Mouse (Mus musculus) megakaryocyte-erythroid progenitor cell, adult 5-6 weeks (primary cell): Measurements from ENCODE around the gene Camk1d. TPM values are rescaled to one million over a fixed set of nuclear protein-coding genes. Genes with fewer than 3 reads are reported as not detected.

Experiments used
- ATAC-seq: replicated peaks from 2 replicates; pipeline ENCODE4 v1.8.0; 2016; ENCODE audit warnings: mild to moderate bottlenecking, inconsistent platforms; ENCODE audit not compliant: severe bottlenecking, poor library complexity, low FRiP score, low TSS enrichment
- total RNA-seq, 2 experiments: library from RNA; stranded (forward) in 1 of 2; stranded (reverse) in 1 of 2; fragments of 200-1000, 215-1000 nt in 1 of 2; fragments of >200 nt in 1 of 2; fragmentation: Nextera tagmentation in 1 of 2; gene quantifications; 2 replicates each; pipeline ENCODE4 v1.2.3; 2014 to 2017

Camk1d gene
- total RNA-seq, 2 experiments from 2014 or later, result 3.7 to 3.9 TPM

DNA sequence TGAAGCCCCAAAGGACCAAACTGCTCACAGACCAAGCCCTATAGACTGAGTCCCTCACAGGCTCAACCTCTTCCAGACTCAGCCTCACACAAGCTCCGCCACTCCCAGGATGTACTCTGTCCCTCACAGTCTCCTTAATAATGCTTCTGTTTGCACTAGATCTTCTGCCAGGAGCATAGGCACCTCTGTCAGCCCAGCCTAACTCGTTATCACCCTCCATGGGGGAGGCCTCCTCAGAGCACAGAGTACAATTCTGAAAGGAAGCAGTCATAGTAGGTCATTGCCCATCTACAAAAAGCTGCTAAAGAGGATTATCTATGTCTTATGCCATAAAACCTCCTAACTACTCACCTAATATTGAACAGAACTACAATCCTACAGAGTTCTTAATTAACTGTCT lies 276.6 kb downstream of the Camk1d start:
- no peak for ATAC-seq

- ATAC-seq, result no peak
Measured at GRCm38 (mm10) chr2:5435587-5436253, 278.6 kb downstream of the Camk1d start.

DNA sequence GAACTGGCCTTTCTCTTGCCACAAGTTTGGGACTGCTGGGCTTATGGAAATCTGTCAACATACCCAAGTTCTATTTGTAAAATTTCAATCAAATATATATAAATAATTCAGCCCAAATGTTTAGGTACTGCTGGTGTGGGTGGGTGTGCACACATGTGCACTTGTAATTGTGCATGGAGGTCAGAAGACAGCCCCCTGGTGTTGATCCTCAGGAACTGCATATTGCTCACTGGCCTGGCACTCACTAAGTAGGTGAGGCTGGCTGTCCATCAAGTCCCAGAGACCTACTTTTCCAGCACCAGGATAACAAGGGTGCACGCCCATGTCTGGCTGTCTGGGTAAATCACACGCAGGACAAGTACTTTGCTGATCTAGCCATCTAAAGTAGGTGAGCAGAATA lies 283.0 kb downstream of the Camk1d start:
- ATAC-seq, result peak; percentile 92

DNA sequence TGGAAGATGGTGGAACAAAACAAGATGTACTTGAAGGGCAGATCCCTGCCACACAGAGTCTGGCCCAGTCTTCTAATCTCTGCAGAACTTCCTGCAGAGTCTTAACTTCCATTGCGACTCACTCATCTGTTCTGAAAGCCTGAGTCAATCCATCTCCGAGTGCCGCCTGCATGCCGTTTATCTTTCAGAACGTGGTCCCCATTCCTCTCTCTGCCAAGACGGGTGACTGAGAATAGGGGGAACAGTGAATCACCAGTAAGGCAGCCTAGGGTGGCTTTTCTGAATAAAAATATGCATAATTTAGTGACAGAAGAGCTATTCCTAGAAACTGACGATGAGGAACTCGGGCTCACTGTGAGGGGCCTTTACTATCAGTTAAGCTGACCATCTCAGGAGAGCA lies 284.4 kb downstream of the Camk1d start:
- ATAC-seq, result no peak

DNA sequence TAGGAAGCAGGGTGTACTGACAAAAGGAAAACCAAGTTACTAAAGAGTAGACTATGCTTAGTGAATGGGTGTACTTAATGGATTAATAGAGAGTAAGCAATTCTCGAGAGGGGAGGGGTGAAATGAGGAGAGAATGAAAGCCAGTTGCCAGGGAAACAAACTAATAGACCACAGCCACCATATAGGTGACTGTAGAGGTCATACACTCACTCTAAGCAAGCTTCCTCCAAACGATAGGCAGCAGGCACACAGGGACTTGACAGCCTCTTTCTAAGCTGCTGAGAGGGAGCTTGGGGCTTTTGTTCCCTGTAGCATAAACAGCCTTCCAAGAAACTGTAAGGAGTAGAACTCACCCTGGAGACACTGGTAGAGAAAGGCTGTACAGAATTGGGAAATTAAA lies 288.2 kb downstream of the Camk1d start:
- no peak for ATAC-seq

GRCm38 (mm10) chr2:5425612-5426011 lies 288.7 kb downstream of the Camk1d start:
- ATAC-seq, result no peak

DNA sequence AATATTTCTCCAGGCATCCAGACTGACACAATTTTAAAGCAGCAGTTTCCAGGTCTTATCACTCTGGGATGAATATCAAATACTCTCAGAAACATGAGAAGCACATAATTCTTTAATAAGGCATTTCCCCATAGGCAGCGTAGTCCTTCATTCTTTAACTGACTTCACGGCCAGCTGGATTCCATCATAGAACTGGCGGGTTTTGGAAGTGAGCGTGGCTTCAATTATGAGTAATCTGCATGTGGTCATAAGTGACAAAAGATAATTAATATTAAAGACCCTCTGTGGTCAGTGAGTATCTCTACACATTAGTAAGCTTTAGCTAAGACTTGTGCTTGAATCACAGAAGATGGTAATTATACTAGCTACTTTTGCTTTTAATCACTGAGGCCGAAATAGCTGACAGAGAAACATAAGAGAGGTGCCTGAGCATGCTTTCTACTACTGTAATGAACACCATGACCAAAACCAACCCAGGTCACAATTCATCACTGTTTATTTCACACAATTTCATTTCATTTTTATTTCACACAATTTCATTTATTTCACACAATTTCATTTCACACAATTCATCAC lies 293.6 kb downstream of the Camk1d start:
- ATAC-seq, result no peak

DNA sequence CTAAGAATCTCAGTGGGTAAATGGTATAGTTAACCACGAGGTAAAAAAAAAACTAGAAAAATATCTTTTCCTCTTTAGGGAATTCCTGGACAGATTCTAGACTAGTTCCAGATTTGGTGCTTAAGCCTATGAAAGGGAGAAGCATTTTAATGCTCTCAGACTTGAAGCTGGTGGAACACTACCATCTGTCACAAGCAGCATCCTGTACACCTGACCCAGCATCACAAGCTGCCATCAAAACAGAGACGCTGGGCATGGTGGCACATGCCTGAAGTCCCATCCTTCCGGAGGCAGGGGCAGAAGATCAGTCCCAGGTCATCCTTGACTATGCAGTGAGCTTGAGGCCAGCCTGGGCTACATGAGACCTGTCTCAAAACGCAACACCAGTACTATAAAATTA lies 295.5 kb downstream of the Camk1d start:
- ATAC-seq, result no peak

- peak; percentile 80 for ATAC-seq
Measured at GRCm38 (mm10) chr2:5417158-5418032, 296.9 kb downstream of the Camk1d start.

- ATAC-seq, result no peak
Measured at GRCm38 (mm10) chr2:5411774-5412173, 302.5 kb downstream of the Camk1d start.

DNA sequence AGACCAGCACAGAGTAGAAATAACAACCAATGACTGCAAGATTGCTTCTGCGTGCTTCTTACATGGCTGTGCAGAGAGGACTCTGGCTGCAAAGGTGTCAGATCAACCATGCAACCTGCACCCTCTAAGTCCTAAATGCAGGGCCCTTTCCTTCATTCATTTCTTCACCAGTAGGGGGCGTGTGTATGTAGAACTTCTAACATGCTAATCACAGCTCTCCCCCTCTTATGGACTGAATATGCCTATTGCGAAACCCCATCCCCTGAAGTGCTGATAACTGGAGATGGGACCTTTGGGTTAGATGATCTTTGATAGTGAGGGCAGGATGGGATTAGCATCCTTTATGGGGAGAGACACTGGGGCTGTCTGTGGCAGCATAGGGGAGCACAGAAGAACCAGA lies 310.5 kb downstream of the Camk1d start:
- ATAC-seq, result peak; percentile 67; the same call in 1 of the 2 replicates

DNA sequence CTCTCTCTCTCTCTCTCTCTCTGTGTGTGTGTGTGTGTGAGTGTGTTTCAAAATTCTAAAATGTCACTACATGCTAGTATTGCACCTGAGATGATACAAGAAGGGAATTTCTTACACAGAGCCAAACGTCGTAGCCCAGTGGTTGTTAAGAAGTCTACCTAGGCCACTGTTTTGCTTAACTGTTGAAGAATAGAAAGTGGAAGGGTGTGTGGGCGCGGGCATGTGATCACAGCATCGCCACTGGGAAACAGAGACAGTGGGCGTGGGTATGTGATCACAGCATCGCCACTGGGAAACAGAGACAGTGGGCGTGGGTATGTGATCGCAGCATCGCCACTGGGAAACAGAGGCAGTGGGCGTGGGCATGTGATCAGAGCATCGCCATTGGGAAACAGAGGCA lies 312.3 kb downstream of the Camk1d start:
- no peak for ATAC-seq

GRCm38 (mm10) chr2:5398505-5398904 lies 315.8 kb downstream of the Camk1d start:
- no peak for ATAC-seq

GRCm38 (mm10) chr2:5398043-5398442 lies 316.3 kb downstream of the Camk1d start:
- no peak for ATAC-seq

GRCm38 (mm10) chr2:5397468-5397867 lies 316.8 kb downstream of the Camk1d start:
- no peak for ATAC-seq

DNA sequence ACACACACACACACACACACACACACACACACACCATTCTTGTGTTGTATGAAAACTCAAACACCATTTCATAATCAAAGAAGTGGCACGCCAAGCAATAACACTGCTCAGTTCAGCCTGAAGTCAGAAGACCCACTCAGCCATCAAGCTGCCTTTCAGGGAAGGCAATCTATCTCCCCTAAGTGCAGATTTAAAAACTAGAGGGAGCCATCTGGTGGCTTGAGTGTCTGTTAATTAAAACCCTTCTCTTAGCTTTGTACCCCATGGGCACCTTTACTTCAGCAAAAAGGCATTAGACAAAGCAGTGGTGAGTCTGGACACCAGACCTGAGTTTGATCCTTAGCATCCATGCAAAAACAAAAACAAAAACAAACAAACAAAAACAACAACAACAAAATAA lies 317.9 kb downstream of the Camk1d start:
- ATAC-seq, result no peak

GRCm38 (mm10) chr2:5395873-5396272 lies 318.4 kb downstream of the Camk1d start:
- ATAC-seq, result no peak

DNA sequence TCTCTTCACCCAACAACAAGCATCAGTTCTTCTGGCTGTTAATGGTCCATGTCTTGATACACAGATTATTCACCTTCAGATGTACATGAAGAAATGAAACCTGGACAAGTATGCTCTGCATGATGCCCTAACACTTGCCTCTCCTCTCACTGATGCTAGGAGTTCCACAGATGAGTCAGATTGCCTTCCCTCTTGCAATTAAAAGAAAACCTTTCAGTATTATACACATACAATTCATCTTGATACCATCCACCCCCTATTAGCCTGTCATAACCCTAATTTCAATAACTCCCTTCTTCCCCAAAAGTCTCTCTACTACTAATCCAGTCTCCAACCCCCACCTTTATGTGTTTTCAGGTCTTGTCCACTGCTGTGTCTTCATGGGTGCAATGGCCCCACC lies 321.4 kb downstream of the Camk1d start:
- no peak for ATAC-seq

DNA sequence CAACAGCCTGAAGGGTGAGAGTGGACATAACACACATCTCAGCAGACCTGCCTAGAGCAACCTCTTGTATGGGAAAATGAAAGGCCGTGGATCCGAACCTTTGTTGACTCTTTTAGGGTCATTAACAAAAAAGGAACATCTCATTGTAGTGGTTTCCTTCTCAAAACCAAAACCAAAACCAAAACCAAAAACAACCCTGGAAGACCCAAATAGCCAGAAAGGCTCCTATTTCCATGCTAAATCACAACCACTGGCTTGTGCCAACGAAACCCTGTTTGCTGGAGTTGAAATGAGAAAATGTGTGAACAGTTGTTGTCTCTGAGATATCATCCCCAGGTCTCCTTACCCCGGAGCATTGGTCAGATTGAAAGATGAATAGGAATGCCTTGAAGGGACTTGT lies 321.8 kb downstream of the Camk1d start:
- no peak for ATAC-seq

GRCm38 (mm10) chr2:5388381-5388780 lies 325.9 kb downstream of the Camk1d start:
- ATAC-seq, result no peak
